Mouse (Mus musculus) fat pad, adult 2 months (tissue): ENCODE measurements around the gene Srsf4.

Experiments
- DNase-seq: peaks from one replicate; pipeline ENCODE4 v3.0.0-alpha.2; 2011; ENCODE audit warnings: low read depth, low spot score; ENCODE audit errors: extremely low read depth

Srsf4 gene

DNA sequence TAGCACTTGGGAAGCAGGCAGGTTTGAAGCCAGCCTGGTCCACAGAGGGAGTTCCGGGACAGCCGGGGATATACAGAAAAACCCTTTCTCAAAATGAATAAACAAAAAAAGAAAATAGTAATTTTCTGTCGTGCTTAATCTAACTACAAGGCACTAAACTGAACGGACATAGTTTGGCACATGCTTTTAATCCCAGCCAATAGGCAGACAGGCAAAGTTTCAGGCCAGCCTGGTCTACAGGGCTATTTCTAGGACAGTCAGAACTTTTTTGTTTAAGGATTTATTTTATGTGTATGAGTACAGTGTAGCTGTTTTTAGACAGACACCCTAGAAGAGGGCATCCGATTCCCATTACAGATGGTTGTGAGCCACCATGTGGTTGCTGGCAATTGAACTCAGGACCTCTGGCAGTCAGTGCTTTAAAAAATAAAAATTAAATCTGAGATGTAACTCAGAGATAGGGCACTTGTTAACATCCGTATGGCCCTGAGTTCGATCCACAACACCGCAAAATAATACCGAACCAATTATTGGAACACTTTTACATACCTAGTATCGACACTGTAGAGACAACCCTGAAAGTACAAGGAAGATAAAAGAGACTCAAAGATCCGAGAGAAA lies 635 bp upstream of the Srsf4 start:
- no peak for DNase-seq

DNA sequence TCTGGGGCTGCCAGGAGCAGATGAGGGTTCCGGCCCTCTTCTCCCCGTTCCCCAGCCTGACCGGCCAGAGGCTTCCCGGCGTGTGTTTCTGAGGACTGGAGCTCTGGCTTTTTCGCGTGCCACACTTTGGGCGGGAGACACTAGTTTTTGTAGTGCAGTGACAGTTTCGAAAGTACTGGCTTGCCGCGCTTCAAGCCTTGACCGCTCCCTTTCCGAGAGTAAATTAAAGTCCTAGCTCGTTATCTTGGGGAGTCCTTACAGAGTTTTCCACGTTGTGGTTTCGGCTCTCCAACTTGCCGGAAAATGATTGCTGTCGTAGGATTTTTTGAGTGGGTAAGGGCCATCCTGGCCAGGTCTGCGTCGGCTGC lies 736 bp downstream of the Srsf4 start:
- no peak for DNase-seq

DNA sequence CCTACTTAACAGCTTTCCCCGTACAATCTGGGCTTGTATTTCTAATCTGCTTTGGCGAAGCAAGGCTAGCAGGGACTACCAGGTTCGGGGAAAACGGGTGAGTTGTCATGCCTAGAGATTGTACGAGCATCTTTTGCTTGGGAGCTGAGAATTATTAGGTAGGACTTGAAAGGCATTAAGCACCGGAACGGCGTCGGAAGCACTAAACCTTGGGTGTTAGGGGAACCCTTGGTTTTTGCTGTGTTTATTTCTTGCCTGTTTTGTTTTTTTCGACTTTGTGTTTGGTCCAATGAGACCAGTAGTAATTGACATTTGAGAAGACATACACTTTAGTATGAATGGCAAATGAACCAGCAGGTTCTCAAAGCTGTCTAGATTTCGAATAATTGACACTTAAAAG lies 1.1 kb downstream of the Srsf4 start:
- no peak for DNase-seq

DNA sequence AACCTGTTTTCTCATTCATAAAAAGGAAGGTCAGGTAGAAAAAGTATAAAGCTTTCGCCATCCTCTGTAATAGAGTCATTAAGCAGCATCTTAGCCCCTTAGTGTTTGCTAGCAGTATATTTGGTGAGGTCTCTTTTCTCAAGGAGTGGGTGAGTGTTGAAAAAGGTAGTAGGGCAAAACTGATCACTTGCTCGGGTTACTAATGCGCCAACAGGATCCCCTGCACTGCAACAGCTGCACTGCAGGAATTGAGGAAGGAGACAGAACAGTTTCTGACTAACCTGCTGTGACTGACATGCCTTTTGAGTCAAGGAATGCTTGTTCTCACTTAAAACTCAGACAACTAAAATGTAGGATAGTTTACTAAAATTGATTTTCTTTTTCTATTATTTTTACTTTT lies 1.8 kb downstream of the Srsf4 start:
- DNase-seq, result no peak

DNA sequence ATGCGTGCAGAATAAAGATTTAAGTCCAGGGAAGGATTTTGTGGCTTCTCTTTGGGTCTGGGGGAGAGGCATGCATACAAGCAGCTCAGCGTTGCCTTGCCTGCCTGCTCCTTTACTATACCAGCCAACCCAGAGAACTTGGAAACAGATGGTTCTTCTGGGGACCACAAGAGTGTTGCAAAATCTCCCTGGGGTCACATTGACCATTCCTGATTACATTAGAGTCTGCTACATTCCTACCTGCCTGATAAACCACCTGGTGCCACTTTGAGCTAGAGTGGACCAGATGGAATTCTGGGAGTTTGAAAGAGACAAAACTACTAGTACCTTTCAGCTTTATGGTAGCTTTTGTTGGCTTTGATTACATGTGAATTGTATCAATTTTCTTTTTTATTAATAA lies 3.4 kb downstream of the Srsf4 start:
- no peak for DNase-seq

DNA sequence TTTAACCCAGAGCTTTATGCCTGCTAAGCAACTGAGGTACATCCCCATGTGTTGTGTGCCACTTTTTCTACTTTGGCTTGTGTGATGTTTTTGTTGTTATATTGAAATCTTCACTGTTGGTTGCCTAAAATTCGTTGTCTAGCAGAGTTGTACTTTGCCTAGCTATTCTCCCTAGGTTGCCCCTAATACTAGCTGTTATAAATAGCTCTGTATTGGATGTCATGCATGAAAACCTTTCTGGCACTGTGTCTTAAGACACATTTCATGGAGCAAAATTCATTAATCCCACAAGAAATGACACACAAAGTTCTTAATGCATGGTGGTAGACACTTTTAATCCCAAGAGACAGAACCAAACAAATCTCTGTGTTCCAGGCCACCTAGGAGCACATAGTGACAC lies 6.3 kb downstream of the Srsf4 start:
- no peak for DNase-seq

DNA sequence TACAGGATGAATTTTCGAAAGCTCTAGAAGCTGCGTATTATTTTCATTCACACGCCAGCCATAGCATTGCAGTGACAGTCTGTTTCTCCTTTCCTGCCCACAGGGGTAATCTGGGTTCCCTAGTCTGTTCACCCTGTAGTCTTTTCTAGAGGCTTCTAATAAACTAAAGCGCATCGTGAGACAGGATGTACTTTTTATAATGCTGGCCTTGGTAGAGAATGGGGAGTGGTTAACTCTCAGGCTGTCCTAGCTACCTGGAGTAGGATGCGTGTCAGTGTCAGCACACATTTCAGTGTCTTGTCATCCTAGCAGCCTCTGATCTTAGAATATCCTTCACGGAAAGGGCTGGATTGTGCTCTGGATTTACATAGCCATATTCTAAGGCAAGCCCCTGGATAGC lies 7.9 kb downstream of the Srsf4 start:
- no peak for DNase-seq

DNA sequence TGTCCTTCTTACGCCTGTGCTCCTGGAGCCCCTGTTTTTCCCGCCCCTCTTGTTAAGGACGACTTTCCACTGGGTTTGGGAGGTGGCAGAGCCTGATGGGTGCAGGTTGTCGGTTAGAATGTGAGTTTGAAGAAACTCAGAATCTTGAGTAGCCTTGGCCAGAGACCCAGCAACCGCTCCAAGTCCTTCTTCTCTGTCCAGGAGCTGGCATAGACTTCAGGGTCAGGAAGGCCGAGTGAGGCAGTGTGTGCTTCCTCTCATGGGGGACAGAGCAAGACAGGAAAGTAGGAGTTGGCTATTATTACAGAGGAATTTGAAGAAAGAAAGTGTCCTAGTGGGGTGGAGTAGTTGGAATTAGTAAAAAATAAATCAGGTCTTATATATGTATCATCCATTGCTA lies 10.2 kb downstream of the Srsf4 start:
- DNase-seq, result no peak

DNA sequence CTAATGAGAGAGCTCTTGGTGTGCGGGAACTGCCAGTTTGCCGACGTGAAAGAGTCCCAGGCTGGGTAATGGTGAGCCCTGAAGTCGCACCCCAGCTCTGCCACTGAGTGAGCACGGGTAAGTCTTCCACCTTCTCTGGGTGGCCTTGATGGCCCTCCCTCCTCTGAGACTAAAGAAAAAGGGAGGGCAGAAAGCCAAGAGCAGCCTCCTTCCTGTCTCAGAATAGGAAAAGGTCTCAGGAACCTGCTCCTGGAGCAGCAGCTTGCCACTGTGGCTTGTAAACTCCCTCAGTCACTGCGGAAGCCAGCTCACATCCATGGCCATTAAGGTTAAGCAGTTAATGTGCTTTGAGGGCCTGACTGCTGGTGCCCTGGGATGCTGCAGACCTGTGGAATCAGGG lies 12.0 kb downstream of the Srsf4 start:
- DNase-seq, result no peak

DNA sequence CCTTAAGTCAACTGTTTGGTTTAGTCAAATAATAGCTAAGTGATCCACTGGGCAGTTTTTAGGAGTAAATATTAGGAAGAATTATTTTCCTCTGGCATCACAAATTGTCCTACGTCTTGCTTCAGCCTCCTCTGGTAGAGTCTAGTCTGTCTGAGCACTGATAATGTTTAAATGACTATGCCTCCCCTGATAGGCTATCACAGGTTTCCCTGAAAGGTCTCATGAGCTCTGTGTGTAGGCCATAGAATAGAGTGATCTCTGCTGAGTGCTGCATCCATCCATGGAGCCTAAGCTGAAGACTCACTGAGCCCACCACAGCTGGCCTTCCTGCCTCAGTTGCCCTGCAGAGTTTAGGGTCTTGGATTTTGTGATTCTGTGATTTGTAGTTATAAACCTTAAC lies 15.1 kb downstream of the Srsf4 start:
- DNase-seq, result no peak

DNA sequence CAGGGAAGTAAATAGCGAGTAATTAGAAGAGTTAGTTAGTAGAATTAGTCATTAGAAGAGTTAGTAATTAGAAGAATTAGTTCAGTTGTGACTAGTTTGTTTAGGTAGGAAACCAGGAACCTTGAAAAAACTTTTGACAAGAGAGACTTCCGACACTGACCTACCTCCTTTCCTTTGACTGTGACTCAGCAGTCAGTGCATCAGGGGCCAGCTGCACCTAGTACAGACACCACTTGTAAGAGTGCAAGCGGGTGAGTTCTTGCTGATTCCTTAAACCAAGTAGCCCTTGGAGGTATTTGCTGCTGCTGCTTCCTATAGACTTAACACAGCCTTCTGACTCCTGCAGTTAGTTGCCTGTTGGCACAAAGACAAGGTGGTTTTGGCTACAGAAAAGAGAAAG lies 17.3 kb downstream of the Srsf4 start:
- DNase-seq, result no peak

DNA sequence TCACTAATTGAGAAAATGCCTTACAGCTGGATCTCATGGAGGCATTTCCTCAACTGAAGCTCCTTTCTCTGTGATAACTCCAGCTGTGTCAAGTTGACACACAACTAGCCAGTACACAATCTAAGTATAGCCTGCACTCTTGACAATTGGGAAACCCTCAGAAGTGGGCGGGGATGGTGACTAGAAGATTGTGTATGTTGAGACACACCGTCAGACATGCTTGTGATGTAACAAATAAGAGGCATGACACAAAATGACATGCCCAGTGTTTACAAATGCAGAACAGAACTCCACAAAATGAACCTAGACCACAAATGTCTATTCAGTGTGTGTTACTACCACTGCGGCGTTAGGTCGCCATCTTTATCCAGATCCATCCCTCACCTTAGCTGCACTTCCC lies 23.7 kb downstream of the Srsf4 start:
- no peak for DNase-seq

DNA sequence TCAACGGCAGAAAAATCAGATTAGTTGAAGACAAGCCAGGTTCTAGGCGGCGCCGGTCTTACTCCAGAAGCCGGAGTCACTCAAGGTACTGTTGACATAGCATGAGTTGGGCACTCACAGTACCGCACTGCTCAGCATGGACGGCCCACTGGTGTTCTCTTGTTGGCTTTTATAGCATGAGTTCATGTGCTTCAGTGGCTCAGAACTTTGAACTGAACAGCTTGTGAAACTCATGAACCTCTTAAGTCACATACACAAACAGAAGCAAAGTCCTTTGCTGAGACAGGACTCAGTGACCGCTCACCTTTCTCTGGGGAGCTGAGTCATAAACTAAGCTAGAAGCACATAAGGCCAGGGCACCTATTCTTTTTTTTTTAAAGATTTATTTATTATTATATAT lies 24.4 kb downstream of the Srsf4 start:
- DNase-seq, result no peak

DNA sequence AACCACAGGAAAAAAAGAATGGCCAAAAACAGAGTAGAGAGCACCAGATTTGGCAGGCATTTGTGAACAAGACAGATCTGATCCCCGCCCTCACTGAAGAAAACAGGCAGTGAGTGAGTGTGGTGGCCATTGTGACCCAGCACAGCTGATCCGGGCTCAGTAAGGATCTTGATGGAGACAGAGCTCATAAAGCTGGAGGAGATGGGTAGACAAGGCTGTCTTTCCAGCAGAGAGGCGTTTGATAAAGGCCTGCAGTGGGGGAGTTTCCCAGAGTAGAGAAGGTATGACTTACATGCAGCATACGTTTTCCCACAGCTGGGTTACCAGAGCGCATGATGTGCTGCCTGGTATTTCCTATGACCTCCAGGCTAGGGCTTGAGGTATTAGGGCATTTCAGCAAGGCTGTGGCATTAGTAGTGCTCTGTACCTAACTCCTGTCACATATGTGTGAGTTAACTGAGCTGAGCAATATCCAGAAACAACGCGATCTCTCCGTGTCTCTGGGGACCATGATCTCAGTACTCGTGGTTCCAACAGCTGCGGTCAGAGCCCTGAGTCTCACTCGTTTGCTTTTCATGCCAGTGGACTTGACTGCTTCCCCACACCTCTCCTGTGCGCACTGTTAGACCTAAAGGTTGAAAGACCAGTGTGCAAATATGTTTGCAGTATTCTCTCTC lies 25.2 kb downstream of the Srsf4 start:
- no peak for DNase-seq

DNA sequence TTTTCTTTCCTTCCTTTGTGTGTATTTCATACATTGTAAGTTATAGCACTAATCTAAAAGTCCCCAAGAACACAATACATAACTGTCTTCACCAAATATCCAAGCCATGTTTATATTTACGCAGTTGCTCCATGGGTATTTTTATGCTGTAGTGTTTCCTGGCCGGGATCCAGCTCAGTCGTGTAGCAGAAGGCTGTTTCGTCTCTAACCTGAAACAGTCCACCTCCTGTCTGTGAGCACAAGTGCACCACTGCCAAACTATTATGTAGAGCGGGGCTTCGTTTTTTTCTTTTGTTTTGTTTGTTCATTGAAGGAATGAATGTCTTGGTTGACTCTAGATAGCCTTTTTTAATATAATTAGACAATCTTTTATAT lies 25.8 kb downstream of the Srsf4 start:
- no peak for DNase-seq

DNA sequence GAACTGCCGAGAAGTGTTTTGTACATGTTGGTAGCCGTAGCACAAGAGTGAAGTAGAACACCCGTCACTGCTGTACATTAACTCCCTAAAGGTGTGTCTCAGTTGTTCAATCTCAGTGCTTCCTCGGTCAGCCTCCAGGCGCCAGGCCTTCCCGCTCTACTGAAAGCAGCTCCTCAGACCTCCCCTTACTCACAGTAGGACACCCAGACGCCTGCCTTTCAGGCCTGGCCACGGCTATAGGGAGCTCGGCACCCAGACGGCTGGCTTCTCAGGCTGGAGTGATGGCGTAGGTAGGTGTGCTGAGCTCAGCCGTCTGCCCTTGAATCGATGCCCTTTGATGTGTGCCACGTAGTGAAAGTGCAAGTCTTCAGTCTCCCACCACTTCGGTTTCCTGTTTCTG lies 27.7 kb downstream of the Srsf4 start:
- no peak for DNase-seq

DNA sequence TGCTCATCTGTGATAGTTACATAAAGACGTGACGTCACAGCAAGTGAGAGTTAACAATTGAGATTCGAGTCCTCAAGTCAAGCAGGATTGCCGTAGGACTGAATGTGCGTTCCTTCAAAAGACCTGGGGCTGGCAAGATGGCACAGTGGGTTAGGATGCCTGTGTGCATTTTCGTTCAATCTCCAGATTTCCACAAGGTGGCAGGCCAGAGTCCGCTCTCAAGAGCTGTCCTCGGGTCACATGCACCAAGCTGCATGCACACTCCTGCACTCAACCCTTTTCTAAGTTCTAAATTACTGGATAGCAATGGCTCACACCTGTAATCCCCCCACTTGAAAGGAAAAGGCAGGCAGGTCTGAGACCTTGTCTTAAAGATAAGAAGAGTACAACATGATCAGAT lies 31.1 kb downstream of the Srsf4 start:
- DNase-seq, result no peak

DNA sequence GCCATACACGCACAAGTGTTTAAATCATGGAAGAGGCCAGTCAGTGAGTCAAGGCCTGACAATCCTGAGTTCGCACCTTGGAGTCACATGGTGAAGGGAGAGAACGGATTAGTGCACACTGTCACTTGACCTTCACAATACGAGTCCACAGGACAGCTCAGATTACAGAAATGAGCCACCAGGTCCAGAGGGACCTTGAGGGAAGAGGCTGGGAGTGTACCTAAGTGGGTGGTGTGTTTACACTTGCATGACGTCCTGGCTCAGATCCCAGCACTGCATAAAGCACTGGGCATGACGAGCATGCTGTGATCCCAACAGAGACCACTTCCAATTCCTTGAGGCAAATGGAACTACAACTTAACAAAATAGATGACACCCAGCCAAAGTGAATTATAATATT lies 33.0 kb downstream of the Srsf4 start:
- DNase-seq, result peak; percentile 19

DNA sequence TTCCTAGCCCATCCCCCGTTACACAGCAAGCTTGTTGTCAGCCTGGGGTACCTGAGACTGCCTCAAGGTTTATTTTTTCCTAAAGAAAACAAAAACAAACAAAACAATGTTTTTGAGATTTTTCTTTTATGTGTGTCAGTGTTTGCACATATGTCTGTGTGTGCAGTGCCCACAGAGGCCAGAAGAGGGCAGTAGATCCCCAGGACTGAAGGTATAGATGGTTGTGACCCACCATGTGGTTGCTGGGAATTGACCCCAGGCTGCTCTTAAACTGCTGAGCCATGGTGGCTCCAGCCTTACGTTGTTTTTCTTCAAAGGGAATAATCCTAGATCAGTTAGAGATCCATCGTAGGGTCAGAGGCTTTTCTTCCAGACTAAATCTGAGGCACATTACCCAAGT lies 34.5 kb downstream of the Srsf4 start:
- no peak for DNase-seq

DNA sequence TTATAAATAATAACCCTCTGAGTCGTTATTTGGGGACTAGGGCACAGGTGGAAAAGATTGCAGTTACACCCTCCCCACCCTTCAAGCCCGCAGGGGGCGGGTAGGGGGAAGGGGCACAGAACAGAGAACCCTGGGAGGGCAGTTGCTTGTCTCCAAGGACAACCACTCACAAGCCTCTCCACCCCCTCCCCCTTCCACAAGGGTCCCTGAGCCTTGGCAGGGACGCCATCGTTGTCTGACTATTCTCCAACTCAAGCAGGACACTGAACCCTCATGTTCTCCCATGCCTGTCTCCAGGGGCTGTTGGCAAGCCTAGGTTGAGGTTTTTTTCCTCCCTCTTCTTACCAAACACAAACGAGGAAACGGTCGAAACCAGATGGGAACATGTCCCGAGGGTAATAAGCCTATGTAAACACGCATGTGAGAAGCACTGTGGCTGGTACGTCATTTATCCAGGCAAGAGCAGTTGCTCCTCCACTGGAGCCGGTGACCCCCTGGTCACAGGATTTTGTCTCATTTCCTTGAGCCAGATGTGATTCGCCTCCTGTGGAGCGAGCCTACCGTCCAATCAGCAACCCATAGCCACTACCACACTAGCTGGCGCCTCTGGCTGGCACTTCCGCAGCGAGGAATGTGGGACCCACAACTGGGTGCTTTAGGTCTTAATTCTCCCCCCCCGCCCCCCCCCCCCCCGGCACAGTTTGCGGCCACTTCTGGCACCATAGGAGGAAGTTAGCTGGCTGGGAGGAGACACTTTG lies 37.0 kb downstream of the Srsf4 start:
- no peak for DNase-seq

DNA sequence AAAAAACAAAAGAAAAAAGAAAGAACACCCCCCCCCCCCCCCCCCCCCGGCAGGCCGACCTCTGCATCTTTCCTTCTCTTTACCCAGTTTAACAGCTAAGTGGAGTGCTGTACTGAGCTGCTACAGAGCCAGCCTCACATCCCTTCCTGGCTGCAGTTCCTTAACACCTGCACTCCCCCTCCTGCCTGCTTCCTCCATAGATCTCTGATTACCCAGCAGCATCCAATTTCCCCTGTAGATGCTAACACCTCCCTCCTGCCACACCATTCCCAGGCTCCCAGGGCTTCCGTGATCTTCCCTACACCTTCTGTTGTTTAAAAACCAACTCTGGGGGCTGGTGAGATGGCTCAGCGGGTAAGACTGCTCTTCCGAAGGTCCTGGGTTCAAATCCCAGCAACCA lies 38.1 kb downstream of the Srsf4 start:
- DNase-seq, result no peak

DNA sequence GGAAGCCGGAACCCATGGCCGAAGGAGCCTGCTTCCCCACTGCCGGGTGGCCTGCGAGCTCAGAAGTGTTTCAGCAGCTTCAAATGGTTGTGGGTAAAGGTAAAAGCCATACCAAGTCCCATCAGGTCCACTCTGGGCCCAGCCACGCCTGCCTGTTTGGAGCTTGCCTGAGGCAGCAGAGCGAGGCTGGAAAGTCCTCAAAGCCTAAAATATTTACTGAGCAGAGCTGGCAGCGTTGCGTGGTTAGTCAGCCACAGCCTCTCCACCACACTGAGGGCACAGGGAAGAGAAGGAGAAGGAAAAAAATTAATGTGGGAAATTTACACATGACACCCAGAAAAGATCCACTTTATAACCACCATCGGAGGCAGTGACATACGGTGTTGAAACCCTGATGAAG lies 40.1 kb downstream of the Srsf4 start:
- no peak for DNase-seq
